Mouse (Mus musculus): ENCODE results near the gene Olfr862. TPM values are rescaled to one million over a fixed set of nuclear protein-coding genes. Genes with fewer than 3 reads are reported as not detected.

The Olfr862 gene
- not detected for total RNA-seq (2021)
- long read RNA-seq, experiment 1: 0 reads
- long read RNA-seq, experiment 2: 0 reads

GRCm38 (mm10) chr9:19887904-19888303, at the start of gene Olfr862:
TSS of gene Olfr862 (minus strand) at chr9:19888004.
- intact Hi-C loops (cut with DNase I): no loop called here
- DNase-seq (ENCODE audit: low spot score in 2 of 2): no peak

- intact Hi-C loops (cut with DNase I): no loop called here
- no peak for DNase-seq (ENCODE audit: low spot score in 2 of 2)
Measured at GRCm38 (mm10) chr9:19916565-19916964, 28.8 kb upstream of the Olfr862 start, which contains the start of gene Olfr77. TSS of gene Olfr77 (plus strand) at chr9:19916865.

GRCm38 (mm10) chr9:19911170-19911569, 23.4 kb upstream of the Olfr862 start:
- DNase-seq (ENCODE audit: low spot score in 2 of 2): no peak
- intact Hi-C loops (cut with DNase I): no loop called here

GRCm38 (mm10) chr9:19849647-19850046, 38.2 kb downstream of the Olfr862 start, which contains the start of gene Olfr860:
TSS of gene Olfr860 (minus strand) at chr9:19849747.
- DNase-seq (ENCODE audit: low spot score in 2 of 2): no peak
- intact Hi-C loops (cut with DNase I): no loop called here

Other genes with a start within 250 kb of the Olfr862 start
- gene Olfr857, start 178.6 kb downstream of the Olfr862 start, total RNA-seq (2021): not detected
- gene Olfr58, start 107.7 kb downstream of the Olfr862 start, total RNA-seq (2021): not detected
- not detected for gene Olfr859, start 83.1 kb downstream of the Olfr862 start, total RNA-seq (2021)
- not detected for gene Olfr860, start 38.3 kb downstream of the Olfr862 start, total RNA-seq (2021)
- not detected for gene Olfr77, start 28.9 kb upstream of the Olfr862 start, total RNA-seq (2021)
- gene Olfr866, start 140.0 kb upstream of the Olfr862 start, total RNA-seq (2021): not detected
- gene Olfr867, start 169.6 kb upstream of the Olfr862 start, total RNA-seq (2021): not detected
- not detected for gene Olfr868, start 210.6 kb upstream of the Olfr862 start, total RNA-seq (2021)
- not detected for gene Olfr869, start 241.0 kb upstream of the Olfr862 start, total RNA-seq (2021)

Data from left cerebral cortex, postnatal 14 days (tissue).